Mouse (Mus musculus): Measurements from ENCODE around the gene Rasal2.

GRCm38 (mm10) chr1:157452759-157453549 is 40.6 kb upstream of the Rasal2 start:
- no peak for TF ChIP-seq CTCF (IDR thresholded peaks at IDR 0.05; ENCODE audit: control insufficient read depth, insufficient read depth, insufficient replicate concordance, low read depth, low read length)
- no peak for TF ChIP-seq POLR2A (IDR thresholded peaks at IDR 0.05; ENCODE audit: control insufficient read depth, low read depth, low read length)
